Mouse (Mus musculus) thymus, postnatal 10 days (tissue): ENCODE measurements around the gene Kdm6a.
A peak's percentile ranks its signal among the peaks of the same experiment; 100 is the strongest.

Experiments
- DNase-seq, 2 experiments: peaks; one replicate each; pipeline ENCODE4 v3.0.0; 2021; ENCODE audit warnings: low spot score in 2 of 2

The Kdm6a gene

DNA sequence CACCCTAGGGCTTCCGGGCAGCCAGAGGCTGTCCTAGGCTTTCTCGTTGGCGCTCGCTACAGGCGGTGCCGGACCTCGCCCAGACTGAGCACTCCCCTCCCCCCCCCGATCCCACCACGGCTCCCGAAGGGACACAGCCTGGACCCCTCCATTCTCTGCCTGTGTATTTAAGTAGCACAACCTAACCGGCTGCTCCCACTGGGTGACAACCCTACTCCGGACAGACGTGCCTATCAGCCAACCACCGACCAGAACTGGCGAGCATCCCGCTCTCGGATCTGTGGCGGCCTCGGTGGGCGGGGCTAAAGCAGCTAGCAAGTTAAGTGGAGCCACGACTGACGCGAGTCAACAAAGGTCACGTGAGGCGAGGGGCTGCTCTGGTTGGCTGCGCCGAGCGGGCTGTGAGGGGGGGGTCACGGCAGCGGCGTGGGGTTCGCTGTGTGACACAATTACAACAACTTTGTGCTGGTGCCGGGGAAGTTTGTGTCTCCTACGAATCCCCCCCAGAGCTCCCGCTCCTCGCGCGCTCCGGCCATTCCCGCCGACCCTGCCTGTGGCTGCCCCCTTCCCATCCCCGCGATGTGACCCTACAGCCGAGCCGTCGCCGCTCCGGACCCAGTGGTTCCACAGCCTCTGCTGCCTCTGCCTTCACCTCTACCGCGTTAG is at the start of gene Kdm6a:
Gene Kdm6a, plus strand, starts transcription at position 384 of the 666 bp plus-strand sequence.
- peak; percentile 94 to 100 for DNase-seq

DNA sequence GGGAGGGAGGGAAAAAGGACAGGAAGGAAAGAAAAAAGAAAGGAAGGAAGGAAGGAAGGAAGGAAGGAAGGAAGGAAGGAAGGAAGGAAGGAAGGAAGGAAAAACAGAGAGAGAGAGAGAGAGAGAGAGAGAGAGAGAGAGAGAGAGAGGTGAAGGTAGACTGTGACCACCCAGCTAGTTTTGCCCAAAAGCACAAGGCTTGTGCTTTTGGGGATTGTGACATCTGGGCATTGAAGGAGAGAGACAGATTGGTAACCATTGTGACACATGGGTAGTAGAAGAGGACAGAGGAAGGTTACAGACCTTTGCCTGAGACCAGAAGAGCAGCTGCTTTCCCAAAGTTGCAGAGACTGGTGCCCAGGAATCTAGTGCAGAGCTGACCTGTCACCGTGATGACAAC is 16.8 kb upstream of the Kdm6a start, which contains the start of gene Dusp21:
Gene Dusp21, plus strand, starts transcription at position 301 of the 400 bp plus-strand sequence.
- DNase-seq, result no peak

DNA sequence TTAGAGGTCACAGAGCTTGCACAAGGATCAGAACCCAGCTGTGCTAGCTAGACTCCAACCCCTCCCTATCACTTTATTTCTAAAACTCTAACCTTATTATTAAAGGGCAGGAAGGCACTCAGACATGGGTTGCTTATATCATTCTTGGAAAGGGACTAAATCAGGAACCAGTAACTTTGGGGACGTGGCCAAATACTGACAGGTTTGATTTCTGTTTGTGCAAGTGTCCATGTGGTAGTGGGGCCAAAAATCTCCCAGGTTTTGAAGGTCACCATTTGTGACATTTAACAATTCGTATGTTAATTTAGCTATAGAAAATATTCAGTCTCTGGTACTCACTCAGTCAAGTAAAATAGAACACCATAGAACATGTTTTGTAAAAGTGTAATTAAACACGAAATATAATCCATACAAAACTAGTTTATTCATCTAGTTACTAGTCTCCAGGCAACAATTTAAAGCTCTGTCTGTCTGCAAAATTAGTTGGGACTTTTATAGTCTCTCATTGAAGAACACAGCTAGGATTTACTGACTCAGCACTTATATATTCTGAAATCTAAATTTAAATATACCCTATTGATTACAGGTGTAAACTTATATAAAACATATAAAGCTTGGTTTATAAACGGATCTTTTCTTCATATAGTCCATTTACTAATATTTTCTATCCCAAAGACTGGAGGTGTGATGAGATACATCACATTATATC is 1.5 kb upstream of the Kdm6a start:
- no peak for DNase-seq

DNA sequence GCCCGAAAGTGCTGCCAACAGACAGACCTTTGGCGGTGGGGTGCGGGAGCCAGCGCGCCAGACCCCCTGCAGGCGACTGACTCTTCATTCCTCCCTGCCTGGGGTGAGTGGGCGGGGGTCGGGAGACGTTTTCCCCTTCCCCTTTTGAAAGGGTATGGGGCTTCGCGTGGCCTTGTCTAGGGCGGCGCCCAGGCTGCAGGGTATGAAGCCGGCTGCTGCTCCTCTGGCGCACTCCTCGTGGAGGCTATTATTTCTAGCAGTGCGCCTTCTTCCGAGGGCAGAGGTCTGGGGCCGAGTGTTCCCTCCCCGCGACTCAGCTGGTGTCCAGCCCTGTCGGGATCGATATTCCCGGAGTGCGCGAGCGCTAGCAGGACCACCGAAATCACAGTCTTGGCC is 581 bp upstream of the Kdm6a start:
- DNase-seq, result peak in 1 of 2 experiments; percentile 11

DNA sequence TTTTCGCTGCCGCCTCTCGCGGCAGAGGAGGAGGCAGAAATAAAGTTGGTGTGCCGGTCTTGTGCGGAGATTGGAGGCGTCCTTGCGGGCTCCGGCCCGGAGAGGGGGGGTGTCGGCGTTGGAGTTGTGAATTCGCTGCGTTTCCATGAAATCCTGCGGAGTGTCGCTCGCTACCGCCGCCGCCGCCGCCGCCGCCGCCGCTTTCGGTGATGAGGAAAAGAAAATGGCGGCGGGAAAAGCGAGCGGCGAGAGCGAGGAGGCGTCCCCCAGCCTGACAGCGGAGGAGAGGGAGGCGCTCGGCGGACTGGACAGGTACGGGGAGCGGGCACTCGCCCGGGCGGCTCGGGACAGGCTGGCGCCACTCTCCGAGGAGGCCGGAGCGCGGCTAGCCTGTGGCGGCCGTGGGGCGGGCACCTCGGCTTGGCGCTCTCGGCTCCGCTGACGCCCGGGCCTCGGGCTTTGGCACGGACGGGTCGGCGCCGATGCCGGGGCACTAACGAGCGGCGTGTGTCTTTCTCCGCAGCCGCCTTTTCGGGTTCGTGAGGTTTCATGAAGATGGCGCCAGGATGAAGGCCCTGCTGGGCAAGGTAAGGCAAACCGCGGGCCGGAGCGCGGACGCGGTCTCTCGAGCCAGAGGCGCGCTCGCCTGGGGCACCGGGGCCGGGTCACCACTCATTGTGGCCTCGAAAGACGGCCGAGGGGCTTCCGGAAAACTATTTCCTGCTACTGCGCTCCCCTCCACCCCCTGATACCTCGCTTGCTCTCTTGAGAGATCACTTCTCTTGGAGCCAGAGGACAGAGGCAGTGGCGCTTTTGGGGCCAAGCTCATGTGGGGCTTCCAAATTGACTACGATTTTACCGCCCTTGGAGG is 721 bp downstream of the Kdm6a start:
- peak; percentile 27 to 49 for DNase-seq

DNA sequence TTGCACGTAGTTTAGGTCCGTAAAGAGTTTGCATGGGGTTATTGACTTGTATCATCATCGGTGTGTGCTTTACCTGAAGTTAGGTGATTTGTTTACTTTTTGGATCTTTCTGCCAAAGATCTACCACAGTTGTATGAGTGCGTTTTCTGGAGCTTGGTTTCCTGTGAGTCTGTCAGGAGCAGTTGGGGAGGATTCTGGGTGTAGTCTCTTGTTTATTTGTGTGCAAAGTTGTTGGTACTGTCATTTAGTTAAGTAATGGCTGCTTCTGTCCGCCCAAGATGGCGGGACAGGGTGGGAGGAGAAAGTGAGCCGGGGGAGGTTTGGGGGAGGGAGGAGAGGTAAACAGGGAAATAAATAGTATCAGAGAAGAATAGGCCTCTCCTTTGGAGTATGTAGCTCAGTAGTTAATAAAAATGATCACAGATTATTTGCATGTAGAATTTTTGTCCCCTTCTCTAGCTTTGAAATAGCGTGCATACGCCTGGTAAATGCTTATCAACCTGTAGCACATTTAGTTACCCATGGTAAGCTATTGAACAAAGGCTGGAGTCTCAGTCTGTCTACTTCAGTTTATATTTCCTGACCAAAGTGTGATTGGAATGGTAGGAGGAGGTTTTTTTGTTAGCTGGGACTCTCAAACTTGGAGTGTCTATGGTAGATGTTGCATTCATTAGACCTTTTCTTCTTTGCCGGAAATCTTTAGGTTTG is 1.7 kb downstream of the Kdm6a start:
- peak; percentile 5 to 21 for DNase-seq

DNA sequence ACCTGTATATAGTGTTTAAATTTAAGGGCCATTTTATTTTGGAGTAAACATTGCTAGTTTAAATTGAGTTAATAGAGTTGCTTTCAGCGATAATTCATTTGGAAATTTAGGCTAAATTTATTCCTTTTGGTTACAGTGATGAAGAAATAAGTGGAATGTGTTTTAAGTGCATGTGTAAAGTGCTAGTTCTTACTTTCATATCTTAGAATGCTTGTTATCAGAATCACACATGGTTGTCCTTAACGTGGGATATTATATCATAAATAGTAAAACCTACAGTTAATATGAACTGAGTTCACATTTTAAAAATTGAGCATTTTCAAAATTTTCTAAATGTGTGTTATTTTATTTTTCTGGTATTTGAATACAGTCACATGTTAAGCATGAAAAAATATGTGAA is 2.7 kb downstream of the Kdm6a start:
- no peak for DNase-seq

DNA sequence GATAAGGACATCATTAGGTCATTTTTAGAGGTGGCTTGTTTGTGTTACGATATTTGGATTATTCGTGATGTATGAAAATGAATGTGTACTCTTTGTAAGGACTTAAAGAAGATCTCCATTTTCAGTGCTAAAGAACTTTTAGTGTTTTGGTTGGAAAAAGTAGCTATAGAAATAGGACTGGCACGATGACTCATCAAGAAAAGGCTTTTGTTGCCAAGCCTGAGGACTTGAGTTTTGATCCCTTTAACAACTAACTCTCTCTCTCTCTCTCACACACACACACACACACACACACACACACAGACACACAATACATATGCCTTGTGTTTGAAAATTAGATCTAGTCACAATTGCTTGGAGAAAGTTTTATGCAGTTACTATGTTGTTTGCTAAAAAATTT is 4.6 kb downstream of the Kdm6a start:
- no peak for DNase-seq

DNA sequence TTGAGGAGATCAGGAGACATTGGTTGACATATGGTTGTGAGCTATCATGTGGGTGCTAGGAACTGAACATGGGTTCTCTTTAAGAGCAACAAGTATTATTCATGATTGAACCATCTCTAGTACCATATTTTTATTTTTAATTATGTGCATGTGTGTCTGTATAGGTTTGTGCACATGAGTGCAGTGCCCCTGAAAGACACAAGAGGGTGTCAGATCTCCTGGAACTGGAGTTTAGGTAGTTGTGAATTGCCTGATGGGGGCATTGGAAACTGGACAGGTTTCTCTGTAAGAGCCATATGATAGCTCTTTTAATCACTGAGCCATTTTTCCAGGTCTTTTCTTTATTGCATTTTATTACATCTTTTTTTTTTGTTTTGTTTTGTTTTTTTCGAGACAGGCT is 6.6 kb downstream of the Kdm6a start:
- no peak for DNase-seq

DNA sequence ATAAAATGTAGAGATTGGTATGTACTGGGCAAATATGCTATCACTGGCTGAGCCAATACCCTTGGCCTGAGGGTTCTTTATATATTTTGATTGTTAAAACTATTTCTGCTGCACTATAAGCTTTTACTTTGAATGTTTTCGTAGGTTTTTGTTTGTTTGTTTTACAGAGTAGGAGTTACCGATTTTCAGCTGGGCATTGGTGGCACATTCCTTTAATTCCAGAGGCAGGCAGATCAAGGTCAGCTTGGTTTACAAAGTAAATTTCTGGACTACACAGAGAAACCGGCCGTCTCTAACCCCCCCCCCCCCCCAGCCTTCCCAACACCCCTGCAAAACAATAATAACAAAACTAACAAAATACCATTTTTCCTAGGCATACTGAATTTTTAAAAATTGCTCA is 12.5 kb downstream of the Kdm6a start:
- DNase-seq, result no peak

DNA sequence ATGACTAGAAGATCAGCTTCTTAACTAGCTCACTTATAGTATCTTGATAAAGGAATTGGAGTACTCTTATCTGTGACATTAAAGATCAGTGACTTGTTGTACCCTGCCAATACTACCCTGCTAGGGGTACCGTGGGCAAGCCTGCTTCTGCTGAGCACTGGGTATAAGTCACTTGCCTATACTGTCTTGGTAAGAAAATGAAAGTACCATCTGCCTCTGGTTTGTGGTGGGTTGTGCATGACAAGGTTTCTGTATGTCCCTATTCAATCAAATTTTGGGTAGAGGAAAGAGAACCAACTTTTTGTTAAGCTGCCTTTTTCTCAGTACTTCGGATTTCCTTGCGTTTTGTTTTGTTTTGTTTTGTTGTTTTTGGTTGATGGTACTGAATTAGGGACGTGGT is 15.4 kb downstream of the Kdm6a start:
- no peak for DNase-seq

DNA sequence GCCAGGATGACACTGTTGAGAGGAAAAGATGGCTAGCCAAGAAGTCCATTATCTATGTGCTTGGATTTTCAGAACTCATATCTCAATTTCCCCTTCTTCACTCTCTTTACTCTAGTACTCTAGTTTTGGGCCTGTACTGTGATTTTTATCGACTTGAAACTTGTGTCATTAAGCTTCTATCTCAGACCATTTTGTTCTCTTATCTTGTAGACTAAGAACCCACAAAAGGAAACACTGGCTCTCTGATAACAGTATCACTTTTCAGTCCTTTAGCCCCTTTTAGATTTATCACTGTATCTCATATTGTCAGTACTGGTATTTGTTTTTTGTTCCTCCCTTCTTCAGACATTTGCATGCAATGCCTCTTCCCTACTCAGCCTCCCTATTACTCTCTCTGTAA is 17.1 kb downstream of the Kdm6a start:
- DNase-seq, result no peak

DNA sequence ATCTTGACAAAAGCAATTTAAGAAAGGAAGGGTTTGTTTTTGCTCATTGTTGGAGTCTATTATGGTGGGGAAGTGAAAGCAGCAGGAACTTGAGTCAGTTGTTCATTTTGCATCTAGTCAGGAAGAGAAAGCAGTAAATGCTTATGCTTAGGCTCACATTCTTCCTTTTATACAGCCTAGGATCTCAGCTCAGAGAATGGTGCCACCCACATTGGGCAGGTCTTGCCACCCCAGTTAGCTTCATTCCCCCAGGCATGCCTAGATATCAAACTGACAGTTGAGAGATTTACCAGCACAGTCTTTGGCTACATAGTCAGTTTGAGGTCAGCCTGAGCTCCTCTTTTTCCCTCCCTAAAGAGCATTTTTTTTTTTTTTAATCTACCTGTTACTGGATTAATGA is 24.8 kb downstream of the Kdm6a start:
- DNase-seq, result no peak

DNA sequence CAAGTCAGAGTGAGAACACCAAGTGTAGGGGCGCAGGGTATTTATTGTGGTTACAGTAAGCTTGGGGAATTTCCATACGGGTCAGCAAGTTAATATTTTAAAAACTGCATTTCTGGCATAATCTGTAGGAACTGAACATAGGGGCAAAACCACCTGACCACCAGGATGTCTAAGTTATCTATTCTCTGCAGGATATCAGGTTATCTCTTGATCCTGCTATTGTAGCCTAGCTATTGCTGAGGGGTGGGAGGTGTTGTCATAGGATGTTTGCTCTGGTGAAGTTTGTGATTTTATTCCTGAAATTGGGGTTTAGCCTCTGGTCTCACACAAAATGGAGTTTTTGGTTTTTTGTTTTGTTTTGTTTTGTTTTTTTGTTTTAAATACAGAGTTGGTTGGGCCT is 25.9 kb downstream of the Kdm6a start:
- no peak for DNase-seq

DNA sequence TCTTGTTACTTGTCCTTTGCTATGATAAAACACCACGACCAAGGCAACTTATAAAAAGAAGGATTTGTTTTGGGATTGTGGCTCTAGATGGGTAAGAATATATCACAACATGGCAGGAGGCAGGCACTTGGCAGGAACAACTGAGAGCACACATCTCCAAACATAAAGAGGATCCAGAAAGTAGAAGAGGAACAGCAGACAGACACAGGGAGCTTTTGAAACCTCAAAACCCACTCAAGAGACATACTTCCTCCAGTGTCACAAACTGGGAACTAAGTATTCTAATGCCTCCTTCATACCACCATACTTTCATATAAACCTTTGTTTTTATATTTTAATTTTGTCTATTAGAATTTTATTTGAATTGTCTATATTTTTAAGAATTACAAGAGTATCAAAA is 77.2 kb downstream of the Kdm6a start:
- no peak for DNase-seq

DNA sequence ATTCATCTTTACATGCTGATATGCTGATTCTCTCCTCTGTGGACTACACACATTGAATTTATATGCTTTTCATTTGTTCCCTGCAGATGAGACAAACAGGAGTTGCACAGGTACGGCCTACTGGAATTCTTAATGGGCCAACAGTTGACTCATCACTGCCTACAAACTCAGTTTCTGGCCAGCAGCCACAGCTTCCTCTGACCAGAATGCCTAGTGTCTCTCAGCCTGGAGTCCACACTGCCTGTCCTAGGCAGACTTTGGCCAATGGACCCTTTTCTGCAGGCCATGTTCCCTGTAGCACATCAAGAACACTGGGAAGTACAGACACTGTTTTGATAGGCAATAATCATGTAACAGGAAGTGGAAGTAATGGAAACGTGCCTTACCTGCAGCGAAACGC is 88.2 kb downstream of the Kdm6a start:
- DNase-seq, result no peak

DNA sequence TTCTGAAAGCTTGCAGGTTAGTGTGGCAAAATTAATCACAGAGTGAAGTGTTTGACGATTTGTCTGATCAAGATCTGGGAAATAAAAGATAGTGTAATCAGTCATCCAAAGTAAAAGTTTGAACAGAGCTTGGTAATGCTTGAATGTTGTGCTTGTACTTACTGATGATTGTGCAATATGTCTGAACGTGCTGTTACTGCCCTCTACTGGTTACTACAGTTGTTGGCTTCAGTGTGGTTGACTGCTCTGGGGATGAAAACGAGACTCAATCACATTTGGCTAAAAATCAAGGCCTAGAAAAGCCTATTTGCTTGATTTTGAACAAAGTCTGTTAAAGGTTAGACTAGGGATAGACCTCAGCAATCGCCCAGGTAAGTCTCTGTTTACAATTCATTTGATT is 92.4 kb downstream of the Kdm6a start:
- DNase-seq, result peak in 1 of 2 experiments; percentile 21

DNA sequence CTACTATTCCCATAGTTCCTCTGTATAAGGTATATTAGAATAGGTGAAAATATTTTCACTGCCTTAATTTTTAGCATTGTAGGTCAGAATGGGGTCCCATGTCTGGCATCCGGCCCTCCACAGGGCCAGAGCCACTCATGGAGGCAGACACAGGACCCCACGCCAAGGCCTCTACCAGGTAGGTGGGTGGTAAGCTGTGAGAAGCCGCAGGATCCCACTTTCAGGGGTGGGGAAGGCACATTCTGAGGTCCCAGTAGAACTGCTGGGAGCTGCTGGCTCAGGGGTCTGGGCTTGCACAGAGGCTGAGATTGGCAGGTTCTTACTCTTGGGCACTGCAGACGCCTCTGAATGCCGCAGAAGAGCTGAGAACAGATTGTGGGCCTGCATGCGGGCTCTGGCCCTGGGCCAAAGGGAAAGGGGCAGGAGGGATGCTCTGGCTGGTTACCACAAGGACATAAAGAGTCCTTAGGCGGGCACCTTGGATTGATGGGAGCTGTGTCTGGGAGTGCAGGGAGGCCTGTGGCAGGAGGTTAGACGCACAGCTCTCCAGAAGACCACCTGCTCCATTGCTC is 95.9 kb downstream of the Kdm6a start:
- DNase-seq, result no peak

DNA sequence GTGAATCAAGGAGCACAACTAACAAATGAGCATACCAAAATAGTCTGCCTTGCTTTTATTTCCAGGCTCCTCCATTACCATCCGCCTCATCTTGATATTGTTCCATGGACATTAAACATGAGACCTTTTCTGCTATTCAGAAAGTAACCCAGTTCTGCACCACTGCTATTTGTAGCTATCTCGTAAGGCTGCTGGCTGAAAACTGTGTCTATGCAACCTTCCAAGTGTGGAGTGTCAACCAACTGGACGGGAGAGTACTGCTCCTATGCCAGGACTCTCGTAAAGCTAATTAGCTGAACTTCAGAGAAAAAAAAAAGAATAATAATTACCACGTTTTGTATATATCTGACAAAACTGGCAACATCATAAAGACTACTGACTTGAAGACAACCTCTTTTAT is 116.2 kb downstream of the Kdm6a start:
- DNase-seq, result no peak

DNA sequence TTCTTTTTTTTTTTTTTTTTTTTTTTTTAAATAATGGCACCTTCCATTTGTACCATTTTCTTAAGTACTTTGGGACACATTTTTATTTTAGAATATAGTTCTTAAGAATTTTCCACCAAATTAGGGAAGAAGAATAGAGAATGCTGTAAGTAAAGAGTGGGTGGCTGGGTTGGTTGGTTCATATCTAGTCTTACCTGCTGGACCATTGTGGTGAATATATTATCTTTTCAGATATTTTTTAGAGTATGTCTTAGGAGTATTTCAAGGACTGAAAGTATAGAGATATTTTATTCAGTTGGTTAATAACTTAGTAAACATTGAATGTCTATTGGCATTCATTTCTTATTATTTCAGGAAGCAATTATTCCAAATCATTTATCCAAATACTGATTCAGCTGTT is 117.8 kb downstream of the Kdm6a start:
- no peak for DNase-seq
